Mouse (Mus musculus) neural tube, embryonic 12.5 days (tissue): ENCODE measurements around the gene Coq10b. TPM values are rescaled to one million over a fixed set of nuclear protein-coding genes. Genes with fewer than 3 reads are reported as not detected.
A peak's percentile ranks its signal among the peaks of the same experiment; 100 is the strongest.
"Not testable (repeated sequence)": the region's sequence is repeated elsewhere in the genome, so short reads cannot be mapped to it uniquely, and the experiment has no call there.

Experiments
- ATAC-seq: fragments of 200-750 bp; cut with Nextera tagmentation; 2 replicates; pipeline ENCODE4 v1.8.0; 2017; ENCODE audit warnings: low read depth, mild to moderate bottlenecking, moderate TSS enrichment, moderate library complexity; ENCODE audit not compliant: low FRiP score
- H3K27ac ChIP-seq: fragments of 300-500 bp; sonication (generic); 2 replicates; pipeline ENCODE4 v1.5.1; 2016
- H3K27me3 ChIP-seq: fragments of 300-500 bp; sonication (generic); replicated peaks from 2 replicates; pipeline ENCODE4 v1.6.1; 2016; ENCODE audit warnings: mild to moderate bottlenecking
- H3K36me3 ChIP-seq: fragments of 300-500 bp; sonication (generic); 2 replicates; pipeline ENCODE4 v1.6.1; 2016; ENCODE audit warnings: mild to moderate bottlenecking
- H3K4me1 ChIP-seq: fragments of 300-500 bp; sonication (generic); 2 replicates; pipeline ENCODE4 v1.6.1; 2016
- H3K4me2 ChIP-seq: fragments of 300-500 bp; sonication (generic); replicated peaks from 2 replicates; pipeline ENCODE4 v1.6.1; 2016; ENCODE audit warnings: mild to moderate bottlenecking
- H3K4me3 ChIP-seq: fragments of 300-500 bp; sonication (generic); 2 replicates; pipeline ENCODE4 v1.5.1; 2016
- H3K9ac ChIP-seq: fragments of 300-500 bp; sonication (generic); 2 replicates; pipeline ENCODE4 v1.6.1; 2016; ENCODE audit warnings: mild to moderate bottlenecking
- H3K9me3 ChIP-seq: fragments of 300-500 bp; sonication (generic); 2 replicates; pipeline ENCODE4 v1.6.1; 2016; ENCODE audit warnings: mild to moderate bottlenecking
- WGBS: fragments of 180-500 bp; shearing (Covaris S2); methylation state at CpG from one replicate; pipeline ENCODE4 v1.1.7; 2016; 5-methylcytosine and 5-hydroxymethylcytosine counted together
- polyA plus RNA-seq: library from polyadenylated mRNA; unstranded; fragments of >200 nt; fragmentation: Nextera tagmentation; extraction: Ambion mirVana; gene quantifications from 2 replicates; pipeline ENCODE4 v1.2.1, GENCODE M21; 2016

Coq10b gene
- polyA plus RNA-seq, 1 experiment from 2014 or later: 31.5 TPM

DNA sequence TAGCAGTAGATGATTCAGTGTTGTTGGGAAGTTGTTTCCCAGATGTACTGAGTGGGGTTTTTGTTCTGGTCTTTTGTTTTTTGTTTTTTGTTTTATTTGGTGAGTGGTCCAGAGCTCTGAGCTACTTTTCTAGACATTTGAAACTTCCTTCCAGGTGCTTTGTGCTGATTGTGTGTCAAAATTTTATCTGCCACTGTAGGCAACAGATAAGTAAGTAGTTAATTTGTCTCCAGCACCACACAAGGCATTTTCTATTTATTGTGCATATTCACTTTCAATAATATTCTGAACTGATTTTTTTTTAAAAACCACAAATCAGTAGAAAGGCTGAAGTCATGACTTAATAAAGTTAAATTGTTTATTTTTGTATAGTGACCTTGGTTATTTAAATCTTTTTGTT, 19.8 kb downstream of the Coq10b start:
- not testable (repeated sequence) for H3K27ac ChIP-seq, H3K27me3 ChIP-seq, H3K4me1 ChIP-seq, H3K4me3 ChIP-seq, H3K4me2 ChIP-seq, ATAC-seq, H3K9ac ChIP-seq, H3K9me3 ChIP-seq
- H3K36me3 ChIP-seq: peaks cover 42% of the 10 kb centered on the region

DNA sequence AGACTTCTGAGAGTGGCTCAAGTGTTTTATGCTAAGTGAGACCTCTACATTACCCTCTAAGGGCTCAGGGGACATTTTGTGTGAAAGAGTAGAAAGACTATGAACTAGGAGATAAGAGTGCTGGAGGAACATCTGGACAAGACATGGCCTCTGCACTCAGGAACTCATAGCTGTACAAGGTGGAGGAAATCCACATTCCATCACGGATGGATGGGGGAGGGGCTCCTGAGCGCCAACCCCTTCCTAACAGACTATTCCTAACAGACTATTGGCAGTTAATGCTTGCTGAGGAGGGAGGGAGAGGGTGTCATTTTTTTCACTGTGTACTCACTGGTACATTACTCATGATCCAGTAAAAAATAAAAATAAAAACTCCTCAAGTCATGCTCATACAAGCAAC, 22.2 kb downstream of the Coq10b start:
- WGBS: 69% methylated on average over 2 of the region's 2 CpGs
- Histone ChIP-seq H3K9me3 (no peaks in the 10 kb centered on the region), H3K4me3 (no peak overlapping the region), H3K36me3 (peaks cover 39% of the 10 kb centered on the region), H3K27ac (no peak overlapping the region), H3K9ac (no peak overlapping the region), H3K27me3 (no peaks in the 10 kb centered on the region), H3K4me1 (no peaks in the 10 kb centered on the region), H3K4me2 (no peak overlapping the region)
- ATAC-seq: no peak

DNA sequence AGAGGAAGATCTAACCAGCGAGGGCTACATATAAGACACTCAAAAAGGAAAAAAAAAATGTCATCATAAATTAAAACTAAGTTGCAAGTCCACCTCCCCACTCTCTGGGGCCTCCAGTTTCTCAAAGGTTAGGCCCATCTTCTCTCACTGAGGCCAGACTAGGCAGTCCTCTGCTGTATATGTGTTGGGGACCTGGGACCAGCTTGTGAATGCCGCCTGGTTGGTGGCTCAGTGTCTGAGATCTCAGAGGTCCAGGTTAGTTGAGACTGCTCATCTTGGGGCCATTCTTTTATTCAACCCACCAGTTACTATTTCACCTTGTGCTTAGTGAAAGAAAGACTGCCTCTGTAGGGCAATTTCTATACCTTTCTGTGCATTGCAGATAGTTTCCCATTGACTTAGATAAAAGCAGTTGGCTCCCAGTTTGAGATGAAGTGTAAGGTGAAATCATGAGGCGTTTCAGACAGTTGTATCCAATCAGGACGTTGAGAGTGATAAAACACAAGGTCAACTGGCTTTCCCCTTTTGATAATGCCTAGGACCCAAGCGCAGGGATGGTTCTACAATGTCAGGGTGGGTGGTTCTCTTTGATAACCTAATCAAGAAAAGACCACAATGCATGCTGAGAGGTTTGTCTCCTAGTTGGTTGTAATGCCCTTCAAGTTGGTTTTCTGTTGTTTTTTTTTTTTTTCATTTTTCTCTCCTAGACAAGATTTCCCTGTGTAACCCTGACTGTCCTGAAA, 23.3 kb downstream of the Coq10b start:
- H3K27ac ChIP-seq: no peak overlapping the region
- H3K9ac ChIP-seq: no peak overlapping the region
- H3K4me2 ChIP-seq: no peak overlapping the region
- 71% methylated on average over 5 of the region's 5 CpGs for WGBS
- ATAC-seq: no peak
- H3K36me3 ChIP-seq: peaks cover 45% of the 10 kb centered on the region
- H3K9me3 ChIP-seq: no peaks in the 10 kb centered on the region
- no peaks in the 10 kb centered on the region for H3K4me1 ChIP-seq
- no peak overlapping the region for H3K4me3 ChIP-seq
- H3K27me3 ChIP-seq: no peaks in the 10 kb centered on the region

DNA sequence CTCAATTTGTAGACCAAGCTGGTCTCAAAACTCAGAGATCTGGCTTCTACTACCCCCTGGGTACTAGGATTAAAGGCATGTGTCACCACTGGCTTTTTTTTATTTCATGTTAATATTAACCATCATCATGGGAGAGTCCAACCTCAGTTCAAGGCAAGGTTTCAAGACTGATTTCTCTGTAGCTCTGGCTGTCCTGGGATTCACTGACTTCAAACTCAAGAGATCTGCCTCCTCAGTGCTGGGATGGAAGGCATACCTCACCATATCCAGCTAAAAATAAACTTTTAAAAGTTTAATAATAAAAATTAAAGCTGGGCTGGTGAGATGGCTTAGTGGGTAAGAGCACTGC, 23.8 kb downstream of the Coq10b start:
- H3K4me1 ChIP-seq: no peaks in the 10 kb centered on the region
- peaks cover 46% of the 10 kb centered on the region for H3K36me3 ChIP-seq

DNA sequence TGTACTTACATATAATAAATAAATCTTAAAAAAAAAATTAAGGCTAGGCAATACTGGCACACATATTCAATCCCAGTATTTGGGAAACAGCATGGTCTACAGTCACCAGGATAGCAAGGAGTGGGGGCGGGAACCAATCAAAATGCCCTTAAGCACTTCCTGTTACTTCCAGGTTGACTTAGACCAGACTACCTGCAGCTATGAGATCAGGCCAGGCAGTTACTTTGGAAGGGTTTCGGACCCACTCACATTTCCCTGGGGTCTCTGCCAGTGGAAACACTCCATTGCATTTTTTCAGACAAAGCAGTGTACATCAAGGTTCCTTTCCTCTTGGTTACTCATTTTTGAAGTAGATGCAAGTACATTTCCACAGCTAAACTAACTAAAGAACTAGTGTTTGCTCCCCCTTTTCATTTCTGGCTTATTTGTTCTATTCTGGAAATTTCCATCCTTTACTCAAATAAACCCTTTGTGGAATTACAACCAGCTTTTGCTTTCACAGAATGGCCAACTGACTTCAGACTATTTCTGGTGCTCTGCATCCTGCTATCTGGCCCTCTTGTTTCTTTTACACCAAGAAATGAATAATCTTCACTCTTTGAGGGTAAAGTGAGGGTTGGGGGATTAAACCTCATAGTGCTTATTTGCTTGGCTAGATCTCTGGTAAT, 24.4 kb downstream of the Coq10b start:
- Histone ChIP-seq H3K27ac (no peak overlapping the region), H3K4me1 (no peaks in the 10 kb centered on the region), H3K4me2 (no peak overlapping the region), H3K9ac (no peak overlapping the region), H3K9me3 (no peaks in the 10 kb centered on the region), H3K36me3 (peaks cover 45% of the 10 kb centered on the region), H3K27me3 (no peaks in the 10 kb centered on the region), H3K4me3 (no peak overlapping the region)
- no peak for ATAC-seq
- whole genome bisulfite sequencing: 89% methylated on average over 2 of the region's 2 CpGs

More for the DNA sequence above, 23.8 kb downstream of the Coq10b start:
- H3K27me3 ChIP-seq: no peaks in the 10 kb centered on the region
- ATAC-seq: no peak
- no peak overlapping the region for H3K9ac ChIP-seq
- no peak overlapping the region for H3K4me3 ChIP-seq
- no peaks in the 10 kb centered on the region for H3K9me3 ChIP-seq
- H3K27ac ChIP-seq: no peak overlapping the region
- no peak overlapping the region for H3K4me2 ChIP-seq

DNA sequence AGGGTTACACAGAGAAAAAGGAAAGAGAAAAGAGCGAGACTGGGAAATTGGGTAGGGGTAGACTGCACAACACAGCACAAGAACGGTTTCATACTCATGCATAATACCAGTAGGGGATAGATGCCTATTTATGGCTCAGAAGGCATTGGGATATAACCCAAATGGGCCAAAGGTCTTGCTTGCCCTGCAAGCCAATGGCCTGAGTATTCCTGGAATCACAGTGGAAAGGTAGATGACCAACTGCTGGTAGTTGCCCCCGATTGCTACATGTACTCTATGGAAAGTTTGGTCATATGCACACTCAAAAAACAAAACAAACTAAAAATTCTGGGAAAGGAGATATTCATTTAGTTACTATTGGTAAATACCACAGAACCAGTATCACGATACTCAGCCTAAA, 27.1 kb downstream of the Coq10b start:
- 95% methylated on average over 4 of the region's 4 CpGs for WGBS

DNA sequence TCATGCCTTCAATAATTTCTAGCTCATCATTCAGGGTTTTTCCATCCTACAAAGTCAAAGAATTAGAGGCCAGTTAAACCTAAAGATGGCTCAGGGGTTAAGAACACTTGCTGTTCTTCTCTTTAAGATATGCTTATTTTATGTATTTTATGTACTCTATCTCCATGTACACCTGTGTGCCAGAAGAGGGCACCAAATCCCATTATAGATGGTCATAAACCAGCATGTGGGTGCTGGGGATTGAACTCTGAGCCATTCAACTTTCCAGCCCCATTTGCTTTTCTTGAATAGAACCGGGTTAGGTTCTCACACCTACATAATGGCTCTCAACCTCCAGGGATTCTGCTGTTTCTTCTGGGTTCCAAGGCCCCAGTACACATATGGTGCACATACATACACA, 29.5 kb downstream of the Coq10b start:
- Histone ChIP-seq H3K4me3 (no peak overlapping the region), H3K9me3 (no peaks in the 10 kb centered on the region), H3K4me2 (no peak overlapping the region), H3K27me3 (no peaks in the 10 kb centered on the region), H3K27ac (no peak overlapping the region), H3K9ac (no peak overlapping the region), H3K36me3 (peaks cover 66% of the 10 kb centered on the region), H3K4me1 (peaks cover 14% of the 10 kb centered on the region)
- ATAC-seq: no peak
- WGBS: 27% methylated on average over 1 of the region's 1 CpGs

More for the DNA sequence above, 27.1 kb downstream of the Coq10b start:
- ATAC-seq: no peak
- Histone ChIP-seq H3K4me2 (no peak overlapping the region), H3K4me3 (no peak overlapping the region), H3K36me3 (peaks cover 67% of the 10 kb centered on the region), H3K27ac (no peak overlapping the region), H3K9me3 (no peaks in the 10 kb centered on the region), H3K4me1 (no peaks in the 10 kb centered on the region), H3K9ac (no peak overlapping the region), H3K27me3 (no peaks in the 10 kb centered on the region)

DNA sequence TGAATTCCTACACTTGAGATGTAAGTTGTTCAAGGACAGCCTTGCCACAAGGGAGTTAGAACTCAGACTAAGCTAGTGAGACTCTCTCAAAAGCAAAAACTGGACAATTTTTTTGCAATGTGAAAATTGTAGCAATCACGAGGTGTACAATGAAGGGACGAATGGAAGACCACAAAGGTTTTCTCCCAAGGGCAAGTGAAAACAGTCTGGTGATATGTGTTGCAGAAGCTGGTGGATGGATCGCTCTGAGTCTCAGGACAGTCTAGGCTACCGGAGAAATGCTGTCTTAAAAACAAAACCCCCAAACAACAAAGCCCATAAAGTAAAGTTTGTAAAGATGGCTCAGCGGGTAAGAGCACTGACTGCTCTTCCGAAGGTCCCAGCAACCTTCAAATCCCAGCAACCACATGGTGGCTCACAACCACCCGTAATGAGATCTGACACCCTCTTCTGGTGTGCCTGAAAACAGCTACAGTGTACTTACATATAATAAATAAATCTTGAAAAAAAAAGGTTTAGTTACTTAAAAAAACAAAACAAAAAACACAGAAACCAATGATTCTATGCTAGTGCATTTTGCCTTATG, 33.3 kb downstream of the Coq10b start:
- H3K4me2 ChIP-seq: peak overlapping the region; percentile 84
- no peak overlapping the region for H3K4me3 ChIP-seq
- no peaks in the 10 kb centered on the region for H3K9me3 ChIP-seq
- H3K4me1 ChIP-seq: peaks cover 24% of the 10 kb centered on the region
- 55% methylated on average over 7 of the region's 7 CpGs for WGBS
- peaks cover 43% of the 10 kb centered on the region for H3K36me3 ChIP-seq
- H3K27ac ChIP-seq: no peak overlapping the region
- H3K27me3 ChIP-seq: no peaks in the 10 kb centered on the region
- H3K9ac ChIP-seq: no peak overlapping the region
- no peak for ATAC-seq

DNA sequence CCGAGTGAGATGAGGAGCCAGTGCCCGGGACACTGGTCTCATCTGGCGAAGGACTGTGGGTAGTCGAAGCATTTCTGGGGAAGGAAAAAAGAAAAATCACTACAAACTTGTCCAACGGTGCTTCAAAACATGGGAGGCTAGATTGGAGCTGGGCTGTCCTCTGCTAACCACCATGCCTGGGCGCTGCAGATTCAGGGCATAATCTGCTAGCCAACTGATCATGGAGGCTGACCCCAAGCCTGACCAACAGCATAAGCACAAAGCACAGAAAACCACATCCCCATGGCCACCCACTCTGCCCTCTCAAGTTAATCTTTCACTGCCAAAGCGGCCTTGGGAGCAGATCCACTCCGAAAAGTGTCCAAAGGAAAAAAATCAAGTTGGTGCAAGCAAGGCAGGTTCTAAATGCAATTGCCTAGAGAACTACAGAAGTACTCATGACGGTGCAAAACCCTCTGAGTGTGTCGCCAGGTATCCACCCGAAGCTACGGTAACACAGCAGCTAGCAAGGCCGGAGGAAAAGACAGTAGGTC, 34.4 kb downstream of the Coq10b start:
- H3K36me3 ChIP-seq: peaks cover 39% of the 10 kb centered on the region
- peaks cover 24% of the 10 kb centered on the region for H3K4me1 ChIP-seq
- H3K4me3 ChIP-seq: peak overlapping the region; percentile 89
- WGBS: 1% methylated on average over 13 of the region's 13 CpGs
- H3K27me3 ChIP-seq: no peaks in the 10 kb centered on the region
- peak overlapping the region; percentile 84 for H3K4me2 ChIP-seq
- peak overlapping the region; percentile 93 for H3K9ac ChIP-seq
- peak overlapping the region; percentile 86; the same call in 1 of the 2 replicates for H3K27ac ChIP-seq
- no peak for ATAC-seq
- H3K9me3 ChIP-seq: no peaks in the 10 kb centered on the region

DNA sequence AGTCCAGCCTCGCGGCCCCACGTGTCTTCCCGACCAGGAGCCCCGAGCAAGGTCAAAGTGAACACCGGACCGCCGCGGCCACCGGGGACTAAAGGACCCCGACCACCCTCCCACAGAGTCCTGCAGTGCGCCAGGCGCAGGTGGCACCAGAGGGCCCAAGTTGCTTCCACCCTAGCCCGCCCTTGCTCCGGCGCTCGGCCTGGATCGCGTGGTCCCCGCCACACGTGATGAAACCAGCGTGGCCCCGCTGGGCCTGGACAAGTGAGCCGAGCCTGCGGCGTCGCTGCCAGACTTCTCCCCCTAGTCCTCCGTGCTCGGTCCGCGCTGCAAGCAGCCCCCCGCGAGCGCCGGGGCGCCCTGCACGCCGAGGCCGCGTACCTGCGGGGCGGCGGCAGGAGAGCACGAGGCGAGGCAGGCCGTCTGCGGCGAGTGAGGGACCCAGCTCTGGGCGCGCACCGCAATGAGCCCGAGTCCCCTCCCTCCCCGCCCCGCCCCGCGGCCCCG, 34.9 kb downstream of the Coq10b start:
- Histone ChIP-seq H3K4me2 (peak overlapping the region; percentile 84), H3K36me3 (peaks cover 37% of the 10 kb centered on the region), H3K4me1 (peaks cover 24% of the 10 kb centered on the region), H3K27me3 (no peaks in the 10 kb centered on the region), H3K27ac (peak overlapping the region; percentile 86), H3K9ac (peak overlapping the region; percentile 93), H3K4me3 (peak overlapping the region; percentile 89), H3K9me3 (no peaks in the 10 kb centered on the region)
- WGBS: under 1% methylated on average over 53 of the region's 57 CpGs
- ATAC-seq: peak; percentile 65

DNA sequence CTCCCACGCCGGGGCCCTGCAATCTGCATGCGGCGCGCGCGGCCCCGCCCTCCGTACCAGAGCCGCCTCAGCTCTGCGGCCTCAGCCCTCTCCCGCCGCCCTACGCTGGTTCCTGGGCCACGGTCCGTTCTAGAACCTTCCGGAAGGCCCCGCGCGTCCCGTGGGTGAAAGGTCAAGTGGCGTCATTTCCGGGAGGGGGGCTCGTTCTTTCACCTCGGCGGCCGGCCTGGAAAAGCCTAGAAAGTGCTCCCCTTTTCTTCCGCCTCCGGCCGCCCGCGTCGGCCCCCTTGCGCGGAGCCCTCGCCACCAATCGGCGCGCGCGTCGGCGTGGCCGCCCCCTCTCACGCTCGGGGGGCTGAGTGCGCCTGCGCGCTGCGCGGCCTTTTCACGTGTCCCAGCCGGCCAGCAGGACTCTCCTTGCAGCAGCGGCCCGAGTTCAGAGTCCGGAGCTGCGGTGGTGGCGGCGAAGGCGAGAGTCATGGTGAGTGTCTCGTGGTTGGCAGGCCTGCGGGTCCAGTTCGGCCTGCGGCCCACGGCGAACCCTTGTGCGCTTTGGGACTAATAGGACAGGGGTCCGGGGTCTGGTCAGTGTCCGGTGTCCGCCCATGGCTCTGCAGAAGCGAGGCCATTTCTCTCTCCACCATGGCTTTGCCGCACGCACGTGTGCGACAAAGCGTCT, 35.5 kb downstream of the Coq10b start, which contains the start of the genes Hspe1 and Hspd1:
Gene Hspe1, plus strand, starts transcription at position 201 of the 679 bp plus-strand sequence.
Gene Hspd1, minus strand, starts transcription at position 312 of the 679 bp plus-strand sequence.
- Histone ChIP-seq H3K4me1 (peaks cover 24% of the 10 kb centered on the region), H3K27me3 (no peaks in the 10 kb centered on the region), H3K4me3 (peak within 1 kb of the TSS; percentile 89), H3K36me3 (peaks cover 31% of the 10 kb centered on the region), H3K4me2 (peak within 1 kb of the TSS; percentile 84), H3K27ac (peak within 1 kb of the TSS; percentile 86), H3K9me3 (no peaks in the 10 kb centered on the region), H3K9ac (peak within 1 kb of the TSS; percentile 93)
- WGBS: under 1% methylated on average over 74 of the region's 76 CpGs
- ATAC-seq: peak; percentile 96
